9 mouse cellular contexts compared by ENCODE assay signal in genomic region chr7:97356875-97357276, GRCm38 (mm10). TPM values are rescaled to one million over a fixed set of nuclear protein-coding genes. Genes with fewer than 3 reads are reported as not detected.
A peak's percentile ranks its signal among the peaks of the same experiment; 100 is the strongest.
DNase-seq lines count a peak whose midpoint lies in the region; ATAC-seq and TF ChIP-seq lines count a peak whose summit lies in the region.
"Had no signal": no experiment of that assay in that cellular context is flagged by ENCODE, and none has a peak within 500 bp of the region (broad histone marks: within the 10 kb centered on the region; RNA-seq: fewer than 3 reads in every experiment).

No protein-coding gene starts in this region.

- H3K27me3 ChIP-seq in forebrain, embryonic 11.5 days (ENCODE audit: control insufficient read depth, insufficient read depth, low read length) = no peaks in the 10 kb centered on the region
- H3K27me3 ChIP-seq in forebrain, embryonic 14.5 days (replicated peaks; ENCODE audit: control insufficient read depth, insufficient read depth, low read length) = no peaks in the 10 kb centered on the region
- H3K27me3 ChIP-seq in small intestine, adult 2 months (ENCODE audit: control insufficient read depth, insufficient read depth, low read length) = no peaks in the 10 kb centered on the region
- no peaks in the 10 kb centered on the region for H3K27me3 ChIP-seq in neural tube, embryonic 15.5 days (replicated peaks)
- H3K27me3 ChIP-seq: CH12.LX had no signal

- no peaks in the 10 kb centered on the region for H3K4me1 ChIP-seq in forebrain, embryonic 11.5 days (replicated peaks; ENCODE audit: control insufficient read depth, insufficient read depth, low read length)
- H3K4me1 ChIP-seq in forebrain, embryonic 14.5 days (ENCODE audit: control insufficient read depth, insufficient read depth, low read length) = no peaks in the 10 kb centered on the region
- H3K4me1 ChIP-seq in small intestine, adult 2 months (ENCODE audit: control insufficient read depth, insufficient read depth, insufficient read length, low read length) = peaks cover 4% of the 10 kb centered on the region; the same call in 1 of the 2 replicates
- H3K4me1 ChIP-seq in neural tube, embryonic 15.5 days = no peaks in the 10 kb centered on the region; the same call in 1 of the 2 replicates

- no peaks in the 10 kb centered on the region for H3K9me3 ChIP-seq in forebrain, embryonic 11.5 days (ENCODE audit: control insufficient read depth, low read length)
- H3K9me3 ChIP-seq in forebrain, embryonic 14.5 days (replicated peaks; ENCODE audit: control insufficient read depth, low read length) = no peaks in the 10 kb centered on the region
- H3K9me3 ChIP-seq in neural tube, embryonic 15.5 days (replicated peaks) = no peaks in the 10 kb centered on the region

- H3K4me3 ChIP-seq in forebrain, embryonic 11.5 days (ENCODE audit: low read depth, low read length) = no peak overlapping the region
- no peak overlapping the region for H3K4me3 ChIP-seq in forebrain, embryonic 14.5 days (ENCODE audit: low read depth, low read length)
- H3K4me3 ChIP-seq in small intestine, adult 2 months (ENCODE audit: low read depth, low read length) = no peak overlapping the region
- H3K4me3 ChIP-seq in neural tube, embryonic 15.5 days (replicated peaks) = no peak overlapping the region

- H3K27ac ChIP-seq in forebrain, embryonic 11.5 days (ENCODE audit: low read depth, low read length) = no peak overlapping the region
- H3K27ac ChIP-seq in forebrain, embryonic 14.5 days (ENCODE audit: low read depth, low read length) = no peak overlapping the region
- H3K27ac ChIP-seq in small intestine, adult 2 months (ENCODE audit: insufficient read depth, low read depth, low read length) = peak overlapping the region; percentile 21; the same call in 1 of the 2 replicates
- no peak overlapping the region for H3K27ac ChIP-seq in neural tube, embryonic 15.5 days (replicated peaks)

- intact Hi-C loops in heart, postnatal 25 days (cut with DNase I) = no loop called here

- peak; percentile 35 for DNase-seq in forebrain, embryonic 11.5 days (ENCODE audit: low spot score)
- DNase-seq in forebrain, embryonic 14.5 days (ENCODE audit: low spot score) = no peak
- peak; percentile 8 to 26 for DNase-seq in spleen, postnatal 36 days (ENCODE audit: low spot score in 2 of 2)
- DNase-seq in spleen, adult 12 weeks (ENCODE audit: low spot score) = no peak
- peak; percentile 60 for DNase-seq in heart, postnatal 25 days (ENCODE audit: low spot score)
- DNase-seq in retina, embryonic 14.5 days (ENCODE audit: low spot score) = no peak

- no peak for TF ChIP-seq POLR2A in small intestine, adult 2 months (IDR thresholded peaks at IDR 0.05; ENCODE audit: low read depth, low read length)

- TF ChIP-seq CTCF in small intestine, adult 2 months (IDR thresholded peaks at IDR 0.05; ENCODE audit: extremely low read depth, insufficient read length, insufficient replicate concordance, low read depth, low read length) = no peak

- no peaks in the 10 kb centered on the region for H3K36me3 ChIP-seq in forebrain, embryonic 11.5 days (ENCODE audit: control insufficient read depth, insufficient read depth, low read length)
- no peaks in the 10 kb centered on the region for H3K36me3 ChIP-seq in forebrain, embryonic 14.5 days (ENCODE audit: control insufficient read depth, insufficient read depth, low read length)
- no peaks in the 10 kb centered on the region for H3K36me3 ChIP-seq in small intestine, adult 2 months (ENCODE audit: control insufficient read depth, insufficient read depth, low read length)
- no peaks in the 10 kb centered on the region for H3K36me3 ChIP-seq in neural tube, embryonic 15.5 days

- WGBS in forebrain, embryonic 11.5 days = 76% methylated on average over 5 of the region's 5 CpGs
- WGBS in forebrain, embryonic 14.5 days = 85% methylated on average over 5 of the region's 5 CpGs
- WGBS in small intestine, adult 2 months = 69% methylated on average over 5 of the region's 5 CpGs
- 80% methylated on average over 5 of the region's 5 CpGs for WGBS in neural tube, embryonic 15.5 days

- no peak for ATAC-seq in forebrain, embryonic 11.5 days (replicated peaks; ENCODE audit: low FRiP score)
- ATAC-seq in forebrain, embryonic 14.5 days = no peak
- no peak for ATAC-seq in neural tube, embryonic 15.5 days (ENCODE audit: low FRiP score)

- H3K9ac ChIP-seq in forebrain, embryonic 11.5 days (ENCODE audit: low read length) = no peak overlapping the region
- H3K9ac ChIP-seq in forebrain, embryonic 14.5 days (ENCODE audit: low read length) = no peak overlapping the region
- no peak overlapping the region for H3K9ac ChIP-seq in neural tube, embryonic 15.5 days (replicated peaks)

- H3K4me2 ChIP-seq in forebrain, embryonic 11.5 days (ENCODE audit: low read depth, low read length, severe bottlenecking) = no peak overlapping the region
- H3K4me2 ChIP-seq in forebrain, embryonic 14.5 days (ENCODE audit: low read length) = no peak overlapping the region
- no peak overlapping the region for H3K4me2 ChIP-seq in neural tube, embryonic 15.5 days

RNA-seq across cellular contexts. Expression of gene Alg8, which starts 14.5 kb away (rescaled TPM):
- polyA plus RNA-seq in forebrain, embryonic 11.5 days (2014; fragmentation: Nextera tagmentation; extraction: Ambion mirVana) = 44.1 and 44.6 TPM in 2 replicates
- polyA plus RNA-seq in forebrain, embryonic 14.5 days (2014; fragmentation: Nextera tagmentation; extraction: Ambion mirVana) = 15.3 and 18.7 TPM in 2 replicates
- 1 to 10 TPM; 4.8 to 5.4 TPM for total RNA-seq in heart, postnatal 25 days (2021)
- polyA plus RNA-seq in small intestine, adult 2 months (2012; rRNA removed) = 3.7 and 6.4 TPM in 2 replicates
- 12.8 and 19.4 TPM in 2 replicates for polyA plus RNA-seq in neural tube, embryonic 15.5 days (2015; fragmentation: Nextera tagmentation; extraction: Ambion mirVana)

RNA-seq across cellular contexts. Expression of gene Kctd21, which starts 24.7 kb away (rescaled TPM):
- 4.7 and 4.8 TPM in 2 replicates for polyA plus RNA-seq in forebrain, embryonic 11.5 days (2014; fragmentation: Nextera tagmentation; extraction: Ambion mirVana)
- polyA plus RNA-seq in forebrain, embryonic 14.5 days (2014; fragmentation: Nextera tagmentation; extraction: Ambion mirVana) = 7.5 and 7.9 TPM in 2 replicates
- total RNA-seq in heart, postnatal 25 days (2021) = 1 to 10 TPM; 3.6 to 4.0 TPM
- polyA plus RNA-seq in small intestine, adult 2 months (2012; rRNA removed) = 2.8 and 7.3 TPM in 2 replicates
- 6.4 and 6.8 TPM in 2 replicates for polyA plus RNA-seq in neural tube, embryonic 15.5 days (2015; fragmentation: Nextera tagmentation; extraction: Ambion mirVana)

RNA-seq across cellular contexts. Expression of gene Usp35, which starts 25.1 kb away (rescaled TPM):
- 2.8 and 2.9 TPM in 2 replicates for polyA plus RNA-seq in forebrain, embryonic 11.5 days (2014; fragmentation: Nextera tagmentation; extraction: Ambion mirVana)
- 4.0 and 4.1 TPM in 2 replicates for polyA plus RNA-seq in forebrain, embryonic 14.5 days (2014; fragmentation: Nextera tagmentation; extraction: Ambion mirVana)
- under 1 TPM; 0.61 to 0.65 TPM for total RNA-seq in heart, postnatal 25 days (2021)
- polyA plus RNA-seq in small intestine, adult 2 months (2012; rRNA removed) = 2.9 and 14.6 TPM in 2 replicates
- 3.6 and 4.5 TPM in 2 replicates for polyA plus RNA-seq in neural tube, embryonic 15.5 days (2015; fragmentation: Nextera tagmentation; extraction: Ambion mirVana)

RNA-seq across cellular contexts. Expression of gene Ndufc2, which starts 42.9 kb away (rescaled TPM):
- polyA plus RNA-seq in forebrain, embryonic 11.5 days (2014; fragmentation: Nextera tagmentation; extraction: Ambion mirVana) = 307 and 339 TPM in 2 replicates
- 473 and 569 TPM in 2 replicates for polyA plus RNA-seq in forebrain, embryonic 14.5 days (2014; fragmentation: Nextera tagmentation; extraction: Ambion mirVana)
- total RNA-seq in heart, postnatal 25 days (2021) = 100 to 1,000 TPM; 521 to 565 TPM
- polyA plus RNA-seq in small intestine, adult 2 months (2012; rRNA removed) = 58.2 and 89.7 TPM in 2 replicates
- polyA plus RNA-seq in neural tube, embryonic 15.5 days (2015; fragmentation: Nextera tagmentation; extraction: Ambion mirVana) = 469 and 526 TPM in 2 replicates

Comparison
In these comparisons a context has a peak if more than half of its experiments do, and no peak if none do; other contexts are left out.
1. DNase-seq: peak in forebrain, embryonic 11.5 days (single experiment), spleen, postnatal 36 days (2 of 2) and heart, postnatal 25 days (single experiment); none in forebrain, embryonic 14.5 days (single experiment), spleen, adult 12 weeks (single experiment) and retina, embryonic 14.5 days (single experiment).